Mouse (Mus musculus) lung, postnatal 25 days (tissue): ENCODE results near the gene Ccdc130.

Experiments used
- DNase-seq: peaks from one replicate; pipeline ENCODE4 v3.0.0; 2022; ENCODE audit warnings: low spot score

Ccdc130 gene

GRCm38 (mm10) chr8:84236998-84237473 is 33.1 kb downstream of the Ccdc130 start, which contains the start of gene Zswim4:
Zswim4 (minus strand) TSS chr8:84237055.
- peak; percentile 99 for DNase-seq

- no peak for DNase-seq
Observed at GRCm38 (mm10) chr8:84236410-84236997, 33.7 kb downstream of the Ccdc130 start.

- no peak for DNase-seq
Observed at GRCm38 (mm10) chr8:84235746-84236409, 34.3 kb downstream of the Ccdc130 start.

- DNase-seq: no peak
Observed at GRCm38 (mm10) chr8:84233055-84233454, 37.1 kb downstream of the Ccdc130 start.

- DNase-seq: no peak
Observed at GRCm38 (mm10) chr8:84230735-84231134, 39.4 kb downstream of the Ccdc130 start.

GRCm38 (mm10) chr8:84223322-84224029 is 46.7 kb downstream of the Ccdc130 start:
- no peak for DNase-seq

- no peak for DNase-seq
Observed at GRCm38 (mm10) chr8:84222566-84223165, 47.5 kb downstream of the Ccdc130 start.

- no peak for DNase-seq
Observed at GRCm38 (mm10) chr8:84220105-84220504, 50.1 kb downstream of the Ccdc130 start.

- DNase-seq: no peak
Observed at GRCm38 (mm10) chr8:84218143-84218542, 52.0 kb downstream of the Ccdc130 start.

GRCm38 (mm10) chr8:84217206-84217605 is 53.0 kb downstream of the Ccdc130 start:
- DNase-seq: no peak

- DNase-seq: no peak
Observed at GRCm38 (mm10) chr8:84213277-84213676, 56.9 kb downstream of the Ccdc130 start.

GRCm38 (mm10) chr8:84211881-84212563 is 58.2 kb downstream of the Ccdc130 start:
- no peak for DNase-seq

- no peak for DNase-seq
Observed at GRCm38 (mm10) chr8:84211202-84211601, 59.0 kb downstream of the Ccdc130 start.

GRCm38 (mm10) chr8:84210167-84210791 is 59.9 kb downstream of the Ccdc130 start:
- DNase-seq: peak; percentile 78

- no peak for DNase-seq
Observed at GRCm38 (mm10) chr8:84208381-84209380, 61.5 kb downstream of the Ccdc130 start.

- DNase-seq: peak; percentile 82
Observed at GRCm38 (mm10) chr8:84207811-84208210, 62.4 kb downstream of the Ccdc130 start.
